Mouse (Mus musculus): ENCODE data around the gene Ss18l1.
A peak's percentile ranks its signal among the peaks of the same experiment; 100 is the strongest.

The Ss18l1 gene

DNA sequence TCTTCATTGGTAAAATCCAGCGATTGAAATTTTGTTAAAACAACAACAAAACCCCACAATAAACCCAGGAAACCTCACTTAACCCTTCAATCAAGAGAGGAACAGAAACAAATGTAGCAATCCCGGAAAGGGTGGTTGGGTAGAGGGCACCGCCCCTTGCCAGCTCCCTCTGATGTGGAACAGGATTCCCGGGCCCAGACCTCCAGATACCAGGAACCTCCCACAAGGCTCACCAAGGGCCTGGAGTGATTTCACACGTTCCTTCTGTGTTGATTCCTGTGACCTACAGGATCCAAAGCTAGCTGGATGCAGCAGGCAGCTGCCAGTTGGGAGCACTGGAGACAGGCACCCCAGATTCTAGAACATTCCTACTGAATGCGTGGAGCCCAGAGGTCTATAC, 1.9 kb upstream of the Ss18l1 start:
- no peak for DNase-seq

DNA sequence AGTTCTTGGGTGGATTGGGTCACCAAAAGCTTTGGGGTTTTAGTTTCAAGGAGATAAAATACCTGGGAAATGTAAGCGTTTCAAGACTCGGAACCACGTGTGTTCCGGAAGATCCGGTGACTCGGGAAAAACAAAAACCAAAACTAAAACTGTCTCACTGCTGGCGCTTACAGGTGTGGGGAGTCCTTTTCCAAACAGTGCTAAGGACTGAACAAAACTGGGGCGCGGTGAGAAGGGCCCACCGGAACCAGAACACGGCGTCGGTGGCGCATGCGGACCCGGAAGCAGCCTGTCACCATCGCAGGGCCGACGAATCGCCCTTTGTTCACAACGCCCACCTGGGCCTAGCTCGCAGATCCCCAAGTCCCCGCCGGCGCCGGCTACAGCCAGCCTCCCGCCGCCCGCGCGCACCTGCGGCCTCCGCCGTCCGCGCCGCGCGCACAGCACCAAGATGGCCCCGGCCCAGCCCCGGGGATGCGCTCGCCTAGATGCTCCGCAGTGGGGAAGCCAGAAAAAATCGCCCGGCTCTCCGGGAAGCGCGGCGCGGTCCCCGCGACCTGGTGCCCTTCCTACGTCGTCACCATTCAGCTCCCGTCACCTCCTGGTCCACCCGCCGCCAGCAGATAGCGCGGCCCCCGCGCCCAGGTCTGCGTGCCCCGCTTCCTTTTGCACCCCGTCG, 593 bp upstream of the Ss18l1 start:
- peak; percentile 40 to 68 for DNase-seq

DNA sequence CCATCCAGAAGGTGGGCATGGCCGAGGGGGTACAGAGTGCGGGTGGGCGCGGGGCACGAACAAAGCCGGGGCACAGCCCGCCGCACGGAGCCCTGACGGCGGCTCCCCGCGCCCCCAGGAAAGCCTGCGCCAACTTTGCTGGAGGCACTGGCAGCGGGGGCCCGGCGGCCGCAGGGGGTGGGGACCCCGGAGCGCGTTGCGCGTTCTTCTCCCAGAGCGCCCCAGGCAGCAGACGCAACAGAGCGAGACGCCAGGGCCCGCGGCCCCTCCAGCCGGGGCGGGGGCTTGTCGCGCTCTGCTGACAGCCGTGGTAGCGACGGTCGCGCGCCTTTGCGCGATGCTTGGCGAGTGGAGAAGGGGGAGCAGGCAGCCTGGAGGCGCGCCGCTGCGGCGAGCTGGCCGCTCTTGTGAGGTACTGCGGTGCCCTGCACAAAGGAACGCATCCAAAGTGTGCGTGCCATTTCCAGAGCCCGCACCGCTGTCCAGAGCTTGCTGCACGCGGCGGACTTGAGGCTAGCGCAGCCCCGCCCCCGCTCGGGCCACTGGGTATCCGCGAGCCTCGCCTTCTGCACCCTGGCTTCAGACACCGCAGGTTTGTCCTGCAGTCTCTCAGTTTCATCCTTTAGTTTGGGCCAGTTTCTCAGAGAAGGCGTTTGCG, 678 bp downstream of the Ss18l1 start:
- DNase-seq, result peak; percentile 33 to 80

DNA sequence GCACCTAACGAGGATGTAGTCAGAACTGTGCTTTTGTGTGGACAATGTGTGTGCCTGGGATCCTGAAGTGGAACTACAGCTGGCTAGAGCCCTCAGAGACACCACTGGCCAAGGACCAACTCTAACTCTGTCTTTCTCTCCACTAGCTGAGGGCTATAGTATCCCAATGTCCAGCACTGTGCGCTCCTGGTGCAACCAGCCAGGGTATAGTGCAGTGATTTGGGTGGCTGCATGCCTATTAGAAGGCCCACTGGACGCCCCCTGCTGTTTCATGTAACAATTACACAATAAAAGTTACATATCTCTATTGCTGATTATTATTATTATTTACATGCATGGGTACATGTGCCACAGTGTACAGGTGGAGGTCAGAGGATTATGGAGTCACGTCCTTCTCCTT, 3.0 kb downstream of the Ss18l1 start:
- peak; percentile 66 for DNase-seq

DNA sequence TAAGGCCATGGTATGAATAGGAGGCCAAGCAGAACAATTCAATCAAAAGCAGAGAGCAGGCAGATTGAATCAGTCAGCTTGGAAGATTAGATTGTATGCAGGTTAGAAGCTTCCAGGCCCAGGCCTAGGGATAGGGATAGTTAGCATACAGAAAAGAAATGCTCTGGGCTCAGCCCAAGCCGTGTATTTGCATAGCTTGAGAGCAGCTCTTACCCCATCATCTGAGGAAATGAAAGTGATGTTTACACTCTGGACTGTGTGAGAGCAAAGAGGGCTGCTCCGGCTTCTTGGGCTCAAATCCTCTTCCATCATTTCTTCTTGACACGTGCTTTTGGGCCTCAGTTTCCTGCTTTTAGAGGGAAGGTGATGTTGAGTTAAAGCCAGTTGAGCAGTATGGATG, 5.3 kb downstream of the Ss18l1 start:
- no peak for DNase-seq

DNA sequence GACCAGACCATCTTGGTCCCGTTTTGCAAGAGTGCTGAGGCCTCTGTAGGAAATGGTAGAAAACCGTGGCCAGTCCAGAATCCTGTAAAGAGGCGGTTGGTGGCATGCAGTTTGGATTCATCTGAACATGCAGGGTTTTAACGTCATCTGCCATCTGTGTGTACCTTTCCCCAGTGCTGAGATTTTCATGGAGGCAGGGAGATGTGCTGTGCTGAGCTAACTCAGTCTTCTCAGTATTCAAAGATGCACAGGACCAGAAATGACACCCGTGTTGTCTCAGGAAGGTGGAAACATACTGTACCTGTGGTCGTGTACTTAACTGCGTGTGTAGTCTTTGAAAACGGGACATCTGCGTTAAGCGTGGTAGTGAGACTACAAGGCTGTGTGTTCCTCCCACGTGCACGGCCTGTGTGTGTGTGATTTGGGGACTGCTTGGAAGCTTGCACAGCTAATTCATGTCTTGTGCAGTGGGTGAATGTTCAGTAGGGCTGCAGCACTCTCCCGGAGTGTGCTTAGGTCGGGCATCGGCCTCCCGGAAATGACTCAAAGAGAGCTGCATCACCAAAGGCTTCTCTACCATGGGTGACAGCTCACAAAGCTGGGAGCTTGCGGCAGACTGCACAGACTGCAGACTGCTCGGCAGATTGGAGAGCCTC, 5.8 kb downstream of the Ss18l1 start:
- DNase-seq, result no peak

DNA sequence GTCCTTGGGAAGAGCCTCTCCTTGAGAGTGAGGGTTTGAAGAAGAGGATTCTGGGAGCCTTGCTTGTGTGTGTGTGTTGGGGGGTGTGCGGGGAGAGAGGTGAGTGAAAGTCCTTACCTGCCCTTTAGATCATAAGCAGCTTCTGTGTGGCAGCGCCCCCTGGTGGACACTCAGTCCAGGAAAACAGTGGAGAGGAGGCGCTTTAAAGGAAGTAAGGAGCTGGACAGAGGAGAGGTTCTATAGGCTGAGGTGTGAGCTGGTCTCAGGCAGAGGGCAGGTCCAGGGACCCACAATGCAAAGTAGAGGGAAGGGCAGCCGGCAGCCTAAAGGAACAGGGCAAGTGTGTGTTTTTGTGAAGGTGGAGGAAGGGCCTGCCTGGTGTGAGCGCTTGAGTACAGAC, 8.7 kb downstream of the Ss18l1 start:
- peak; percentile 85 to 95 for DNase-seq

DNA sequence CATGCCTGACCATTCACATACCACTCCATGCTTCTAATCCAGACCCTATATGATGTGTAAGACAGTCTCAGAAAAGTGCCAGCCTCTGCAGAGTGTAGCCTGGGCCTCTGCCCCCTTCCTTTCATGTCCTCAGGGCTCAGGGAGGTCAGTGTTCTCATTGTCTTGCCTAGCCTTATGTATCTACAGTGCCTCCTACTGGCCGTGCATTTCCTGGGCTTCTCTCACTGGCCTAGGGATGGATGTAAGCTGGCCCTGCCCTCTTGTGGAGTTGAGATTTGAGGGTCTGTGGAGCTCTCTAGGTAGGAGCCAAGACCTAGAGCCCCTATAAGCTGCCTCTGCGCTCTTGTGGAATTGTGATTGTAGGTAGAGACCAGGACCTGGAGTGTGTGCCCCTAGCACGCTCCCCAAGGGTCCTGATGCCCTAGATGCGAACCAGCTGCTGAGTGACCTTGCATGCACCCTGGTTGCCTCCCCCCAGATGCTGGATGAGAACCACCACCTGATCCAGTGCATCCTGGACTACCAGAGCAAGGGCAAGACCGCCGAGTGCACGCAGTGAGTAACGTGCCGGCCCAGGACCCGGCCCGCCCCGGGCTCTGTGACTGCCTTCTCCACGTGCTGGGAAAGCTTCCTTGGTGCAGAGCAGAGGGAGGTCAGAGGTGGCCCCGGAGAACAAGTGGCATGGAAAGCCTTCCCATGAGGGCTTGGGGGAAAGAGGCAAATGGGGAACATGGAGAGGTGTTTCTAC, 9.9 kb downstream of the Ss18l1 start:
- DNase-seq, result peak; percentile 13 to 62

DNA sequence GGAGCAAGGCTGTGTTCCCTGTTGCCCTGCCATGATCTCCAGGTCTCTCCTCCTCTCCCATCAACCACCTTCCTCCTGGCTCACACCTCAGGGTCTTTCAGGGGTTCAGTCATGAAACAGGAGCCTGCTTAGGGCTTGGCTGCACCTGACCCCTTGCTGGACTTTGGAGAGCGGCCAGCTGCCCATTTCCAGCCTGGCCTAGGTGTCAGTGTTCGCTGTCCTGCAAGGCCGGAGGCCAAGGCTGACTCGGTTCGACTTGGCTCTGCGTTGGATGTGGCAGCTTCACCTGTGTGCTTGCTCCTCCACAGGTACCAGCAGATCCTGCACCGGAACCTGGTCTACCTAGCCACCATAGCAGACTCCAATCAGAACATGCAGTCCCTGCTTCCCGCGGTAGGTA, 10.7 kb downstream of the Ss18l1 start:
- DNase-seq, result peak; percentile 68 to 85

DNA sequence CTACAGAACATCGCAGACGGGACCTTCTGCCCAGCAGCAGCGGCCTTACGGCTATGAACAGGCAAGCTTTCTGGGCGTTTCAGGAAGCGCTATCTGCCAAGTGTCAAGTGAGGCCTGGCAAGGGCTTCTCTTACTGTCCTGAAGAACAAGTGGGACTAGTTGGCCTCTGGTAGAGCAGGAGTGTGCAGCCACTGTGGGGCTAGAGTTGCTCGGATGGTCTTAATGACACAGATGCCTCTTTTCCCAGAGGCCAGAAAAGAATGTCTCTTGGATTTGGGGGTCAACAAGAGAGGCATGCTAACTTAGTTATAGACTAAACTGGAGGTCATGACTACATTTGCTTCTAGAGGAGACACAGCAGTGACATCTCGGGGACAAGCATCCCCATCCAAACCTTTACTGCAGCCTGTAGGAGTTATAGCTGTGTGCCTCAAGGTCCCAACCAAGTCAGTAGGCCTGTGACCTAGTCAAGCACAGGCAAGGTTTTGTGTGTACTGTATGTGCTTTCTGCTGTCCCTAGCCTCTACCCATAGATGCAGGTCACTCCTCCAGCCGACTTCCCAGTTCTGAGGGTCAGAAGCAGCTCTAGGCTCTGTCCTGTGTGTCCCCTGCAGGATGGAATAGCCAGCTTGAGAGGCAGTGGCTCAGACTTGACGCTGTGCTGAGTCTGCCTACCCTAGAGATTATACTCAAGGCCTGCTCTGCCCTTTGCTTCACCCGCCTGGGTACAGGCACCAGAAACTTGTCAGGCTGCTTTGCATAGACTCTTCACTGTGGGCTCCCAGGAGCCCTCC, 21.2 kb downstream of the Ss18l1 start:
- no peak for DNase-seq

DNA sequence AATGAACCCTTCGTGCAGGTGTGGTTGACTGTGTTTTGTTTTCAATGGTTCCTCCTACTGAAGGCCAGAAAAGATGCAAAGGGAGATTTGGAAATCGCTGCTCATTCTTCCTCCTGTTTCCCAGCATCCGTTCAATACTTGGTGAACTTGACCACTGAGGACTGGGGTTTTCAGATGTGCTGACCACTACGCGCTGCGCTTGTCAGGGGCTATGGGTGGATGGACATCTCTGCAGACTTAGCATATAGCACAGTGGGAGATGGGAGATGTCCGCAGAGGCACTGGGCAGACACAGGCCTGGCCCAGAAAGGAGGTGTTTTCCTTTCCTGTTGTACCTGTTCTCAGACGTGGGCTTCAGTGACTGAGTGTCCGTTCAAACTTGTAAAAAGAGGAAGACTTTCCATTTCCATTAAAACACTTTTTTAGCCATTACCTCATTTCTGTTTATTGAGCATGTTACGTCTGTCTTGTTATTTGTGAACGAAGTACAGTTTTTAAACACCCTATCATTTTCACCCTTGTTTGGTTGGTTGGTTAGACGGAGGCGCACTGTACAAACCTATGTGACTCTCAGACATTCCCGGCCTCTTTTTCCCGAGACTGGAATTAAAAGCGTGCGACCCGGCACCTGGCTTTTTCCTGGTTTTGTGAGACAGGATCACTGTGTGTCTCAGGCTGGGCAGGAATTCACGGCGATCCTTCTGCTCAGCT, 27.6 kb downstream of the Ss18l1 start:
- no peak for DNase-seq

DNA sequence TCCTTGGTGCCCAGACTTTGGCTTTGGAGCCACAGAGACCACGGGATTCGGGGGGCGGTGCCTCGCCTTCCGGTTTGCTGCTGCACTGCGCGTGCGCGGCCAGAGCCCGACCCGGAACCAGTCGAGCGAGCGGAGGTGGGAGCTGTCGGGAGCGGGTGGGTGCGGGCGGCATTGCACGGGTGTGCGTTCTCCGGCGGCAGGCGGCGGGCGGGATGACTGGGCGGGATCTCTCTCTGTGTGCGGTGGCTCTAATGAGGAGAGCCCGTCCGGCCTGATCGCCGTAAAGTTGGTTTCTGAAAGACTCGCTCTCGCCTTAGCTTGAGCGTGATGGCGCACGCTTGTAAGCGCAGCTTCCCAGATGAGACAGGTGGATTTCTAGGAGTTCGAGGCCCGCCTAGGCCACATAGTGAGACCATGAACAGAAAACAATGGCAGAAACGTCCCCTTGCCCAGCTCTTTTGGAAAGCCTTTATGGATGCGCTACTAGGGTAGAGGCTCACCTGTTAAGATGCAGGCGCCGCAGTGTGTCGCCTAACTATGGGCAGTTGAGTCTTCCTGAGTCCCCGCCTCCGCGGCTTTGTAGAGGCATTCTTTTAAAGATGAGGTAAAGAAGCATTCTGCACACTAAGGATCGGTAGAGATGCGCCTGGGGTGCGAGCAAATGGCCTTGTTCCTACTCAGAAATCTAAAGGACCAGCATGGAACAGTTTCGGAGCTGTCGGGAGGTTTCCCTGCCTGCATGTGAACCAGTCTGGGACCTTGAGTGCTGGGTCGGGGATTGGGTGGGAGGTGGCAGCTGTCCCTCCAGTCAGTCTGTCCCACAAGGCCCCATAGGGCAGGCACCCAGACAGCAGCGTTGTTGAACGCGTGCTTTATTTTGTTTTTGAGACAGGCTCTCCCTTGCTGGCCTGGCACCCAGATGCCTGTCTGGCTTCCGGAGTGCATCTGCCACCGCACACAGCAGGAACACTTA, 28.5 kb downstream of the Ss18l1 start, which contains the start of gene Mtg2:
Gene Mtg2, plus strand, starts transcription at position 108 of the 973 bp plus-strand sequence.
- DNase-seq, result peak; percentile 95 to 97

DNA sequence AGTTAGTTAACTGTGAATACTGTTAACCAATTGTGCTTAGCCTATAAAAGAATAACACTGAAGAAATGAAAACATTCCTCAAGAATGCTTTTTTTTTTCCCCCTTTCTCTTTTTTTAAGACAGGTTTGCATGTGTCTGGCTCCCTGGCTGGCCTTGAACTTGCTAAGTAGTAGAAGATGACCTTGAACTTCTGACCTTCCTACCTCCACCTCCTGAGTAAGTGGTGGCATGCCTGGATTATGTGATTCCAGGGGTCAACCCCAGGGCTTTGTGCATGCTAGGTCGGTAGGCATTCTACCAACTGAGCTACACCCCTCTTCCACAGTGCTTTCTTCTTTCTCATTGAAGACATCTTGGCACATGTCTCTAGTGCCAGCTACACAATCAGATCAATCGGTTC, 29.4 kb downstream of the Ss18l1 start:
- no peak for DNase-seq

DNA sequence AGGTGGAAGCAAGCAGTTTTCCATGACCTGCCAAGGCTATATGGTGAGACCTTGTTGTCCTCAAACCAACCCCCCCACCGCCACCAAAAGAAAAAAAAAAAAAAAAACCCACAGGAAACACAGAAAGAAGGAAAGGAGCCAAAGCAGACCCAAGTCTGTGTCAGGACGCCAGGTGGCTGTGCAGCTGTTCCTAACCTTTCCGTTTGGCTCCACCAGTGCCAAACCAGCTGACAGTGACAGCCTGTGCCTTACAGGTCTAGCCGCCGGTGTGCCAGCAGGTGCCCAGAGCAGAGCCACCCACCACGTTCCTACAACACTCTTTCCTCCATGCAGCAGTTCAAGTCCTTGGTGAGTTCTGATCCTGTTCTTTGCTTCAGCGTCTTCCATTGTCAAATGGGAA, 30.6 kb downstream of the Ss18l1 start:
- DNase-seq, result no peak

DNA sequence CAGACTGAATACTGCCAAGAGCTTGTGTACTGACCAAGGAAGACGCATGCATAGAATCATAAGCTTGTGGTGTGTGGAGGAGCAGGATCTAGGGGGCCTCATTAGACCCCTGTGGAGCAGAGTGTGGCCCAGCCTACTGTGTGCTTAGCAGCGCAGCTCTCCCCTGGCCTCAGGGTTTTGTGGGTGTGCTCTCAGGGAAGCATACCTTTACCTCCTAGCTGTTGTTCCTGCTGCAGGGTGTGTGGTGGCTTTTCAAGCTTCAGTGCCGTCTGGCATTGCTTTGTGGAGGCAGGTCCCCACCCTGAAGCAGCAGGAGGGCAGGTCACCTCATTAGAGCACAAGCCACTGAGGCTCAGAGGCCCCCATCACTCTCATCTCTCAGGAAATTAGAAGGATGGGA, 35.3 kb downstream of the Ss18l1 start:
- DNase-seq, result no peak

DNA sequence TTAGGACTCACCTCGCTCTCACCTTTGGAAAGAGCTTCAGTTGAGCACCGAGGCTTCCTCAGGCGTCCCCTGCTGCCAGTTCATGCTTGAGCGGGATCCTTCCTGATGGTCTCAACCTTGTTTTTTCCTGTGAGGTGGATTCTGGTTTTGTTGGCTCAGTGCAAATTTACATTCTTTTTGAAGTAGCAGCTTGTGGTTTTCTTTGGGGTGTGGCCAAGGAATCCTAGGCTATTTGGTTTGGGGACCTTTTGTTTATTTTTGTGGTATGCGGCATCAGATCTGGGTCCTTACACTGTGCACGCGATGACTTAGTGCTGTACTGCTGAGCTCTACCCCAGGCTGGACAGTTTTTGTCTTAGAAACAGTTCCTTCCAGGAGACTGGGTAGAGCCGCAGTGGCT, 38.4 kb downstream of the Ss18l1 start:
- no peak for DNase-seq

DNA sequence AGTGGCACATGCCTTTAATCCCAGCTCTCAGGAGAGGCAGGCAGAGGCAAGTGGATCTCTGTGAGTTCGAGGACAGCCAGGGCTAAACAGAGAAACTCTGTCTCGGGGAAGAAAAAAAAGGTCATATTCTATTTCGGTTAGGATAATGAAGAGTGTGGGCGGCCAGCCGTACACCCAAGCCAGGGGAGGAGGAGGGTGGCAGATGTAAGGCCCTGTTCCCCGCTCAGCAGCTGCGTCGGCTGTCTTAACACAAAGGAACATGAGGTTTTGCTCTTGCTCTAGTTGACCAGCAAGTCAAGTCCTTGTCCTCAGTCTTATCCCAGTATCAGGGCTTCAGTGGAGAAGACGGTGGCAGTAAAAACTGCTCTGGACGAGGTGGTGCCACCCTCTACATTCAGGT, 40.8 kb downstream of the Ss18l1 start:
- no peak for DNase-seq

DNA sequence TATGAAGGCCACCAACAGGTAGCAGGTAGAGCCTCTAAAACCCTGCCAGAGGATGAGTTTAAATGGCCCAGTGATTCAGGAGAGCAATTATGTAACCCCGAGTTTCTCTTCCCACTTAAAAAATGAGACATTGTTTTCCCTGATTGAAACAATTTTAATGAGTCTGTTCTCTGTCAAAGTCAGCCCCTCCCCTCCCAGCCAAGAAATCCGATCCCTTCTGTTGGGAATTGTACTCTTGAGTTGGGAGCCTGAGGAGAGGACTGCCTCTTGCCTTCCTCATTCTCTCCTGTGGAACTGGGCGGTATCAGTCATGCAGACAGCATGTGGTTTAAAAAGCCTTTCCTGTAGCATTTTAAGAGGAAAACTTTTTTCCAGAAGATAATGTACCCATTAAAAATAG, 42.3 kb downstream of the Ss18l1 start:
- DNase-seq, result no peak

DNA sequence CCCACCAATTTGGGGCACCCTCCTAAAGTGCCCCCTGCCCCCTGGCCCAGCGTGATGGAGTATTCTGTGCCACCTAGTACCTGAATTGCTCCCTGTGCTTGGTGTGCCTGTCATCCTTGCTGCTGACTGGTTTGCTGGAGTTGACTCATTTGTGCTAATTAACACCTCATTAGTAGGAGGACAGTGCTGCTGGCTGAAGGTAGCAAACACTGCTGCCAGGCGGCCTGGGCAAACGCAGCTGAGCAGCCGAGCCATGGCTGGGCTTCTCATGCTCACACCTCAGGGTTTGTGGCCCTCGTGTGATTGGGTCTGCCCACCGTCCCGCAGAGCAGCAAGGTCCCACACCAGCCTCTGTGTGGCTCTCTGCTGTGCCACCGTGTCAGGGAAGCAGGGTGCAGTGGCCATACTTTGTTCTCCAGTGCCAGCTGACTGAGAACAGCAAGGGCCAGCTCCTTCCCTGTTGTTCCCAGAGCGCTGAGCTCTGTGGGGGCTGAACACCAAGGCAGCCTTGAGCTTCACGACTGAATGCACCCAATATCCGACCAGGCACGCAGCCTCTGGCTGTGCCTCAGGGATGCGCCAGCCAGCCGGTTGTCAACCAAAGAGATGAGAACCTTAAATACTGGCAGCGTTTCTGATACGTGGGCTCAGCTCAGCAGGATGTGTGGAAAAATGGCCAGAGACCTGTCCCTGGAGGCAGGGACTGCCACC, 43.8 kb downstream of the Ss18l1 start:
- no peak for DNase-seq

DNA sequence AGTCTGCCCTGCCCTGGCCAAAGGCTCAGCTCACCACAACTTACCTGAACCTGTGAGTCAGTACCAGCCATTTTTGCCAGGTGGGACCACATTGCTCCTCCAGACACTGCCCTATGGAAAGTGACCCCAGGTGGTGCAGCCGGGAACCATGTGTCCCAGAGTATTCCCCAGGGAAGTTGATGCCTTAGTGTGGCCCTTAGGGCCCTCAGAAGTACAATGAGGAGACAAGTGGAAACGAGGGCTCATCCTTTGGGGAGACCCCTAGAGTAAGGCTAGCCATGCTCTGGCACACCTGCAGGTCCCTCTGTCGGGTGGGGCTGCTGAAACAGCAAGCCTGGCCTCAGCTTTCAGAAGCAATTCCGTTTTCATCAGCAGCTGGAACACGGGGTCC, 44.3 kb downstream of the Ss18l1 start:
- no peak for DNase-seq

Data from kidney, postnatal 36 days (tissue).